8 mouse cellular contexts compared by ENCODE assay signal in genomic region chr3:141862816-141863461, GRCm38 (mm10).
DNase-seq lines count a peak whose midpoint lies in the region.

No protein-coding gene starts in this region.

- DNase-seq in A20 (ENCODE audit: low read depth, low spot score) (peak; percentile 61), R1 (ENCODE audit: low read depth, low spot score) (peak; percentile 75), liver (peak; percentile 36)
- peak; percentile 40 to 53 for DNase-seq in cerebellum, postnatal 36 days
- peak; percentile 23 for DNase-seq in gastrocnemius, postnatal 14 days
- peak; percentile 38 for DNase-seq in kidney, adult 18-20 months
- peak; percentile 57 for DNase-seq in neural tube, embryonic 10.5 days (ENCODE audit: extremely low spot score, low spot score)
- peak; percentile 7 for DNase-seq in testis, postnatal 14 days (ENCODE audit: low spot score)

- intact Hi-C loops in gastrocnemius, postnatal 14 days (cut with DNase I; ENCODE audit: low total_unique reads): loop anchor here (2.0 to 10.0 kb wide), 2 partner anchors 412 to 612 kb away; no protein-coding TSS in a partner anchor

Comparison
In these comparisons a context has a peak if more than half of its experiments do, and no peak if none do; other contexts are left out.
1. Peak in every context shown above with its lines: DNase-seq.
2. DNase-seq: peak in every context shown above with its lines; median percentile 75 in R1; 61 in A20; 57 in neural tube, embryonic 10.5 days; 46 in cerebellum, postnatal 36 days; 38 in kidney, adult 18-20 months; 36 in liver; 23 in gastrocnemius, postnatal 14 days; 7 in testis, postnatal 14 days.